Mouse (Mus musculus) induced T-regulatory cell, adult 2 months (primary cell): ENCODE data around the gene Rtn4ip1.

ENCODE experiments used
- DNase-seq: peaks from one replicate; pipeline ENCODE4 v3.0.0-alpha.2; 2012; ENCODE audit warnings: low read depth

The Rtn4ip1 gene

DNA sequence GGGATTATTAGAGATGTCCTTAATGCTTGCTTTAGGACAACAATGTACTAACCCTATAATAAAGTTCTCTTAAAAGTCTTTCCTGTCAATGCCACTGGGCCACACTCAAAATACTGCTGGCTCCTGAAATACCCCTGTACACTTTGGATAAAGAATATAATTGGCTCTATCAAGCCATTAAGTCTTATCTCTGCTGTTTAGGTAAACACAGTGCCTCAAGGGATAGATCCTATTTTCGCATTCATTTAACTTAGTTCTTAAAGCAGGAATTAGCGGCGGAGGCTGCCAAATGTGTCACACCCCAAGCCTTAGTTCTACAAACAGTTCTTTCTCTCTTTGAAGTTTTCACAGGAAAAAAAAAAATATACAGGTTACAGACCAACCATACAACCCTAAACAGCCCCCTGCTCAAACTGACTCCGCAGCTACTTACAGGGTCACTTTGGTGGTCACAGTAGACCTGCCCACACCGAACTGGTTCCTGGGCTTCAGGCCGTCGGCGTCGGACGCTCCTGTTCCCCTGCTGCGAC, 101.5 kb downstream of the Rtn4ip1 start:
- peak; percentile 56 for DNase-seq

DNA sequence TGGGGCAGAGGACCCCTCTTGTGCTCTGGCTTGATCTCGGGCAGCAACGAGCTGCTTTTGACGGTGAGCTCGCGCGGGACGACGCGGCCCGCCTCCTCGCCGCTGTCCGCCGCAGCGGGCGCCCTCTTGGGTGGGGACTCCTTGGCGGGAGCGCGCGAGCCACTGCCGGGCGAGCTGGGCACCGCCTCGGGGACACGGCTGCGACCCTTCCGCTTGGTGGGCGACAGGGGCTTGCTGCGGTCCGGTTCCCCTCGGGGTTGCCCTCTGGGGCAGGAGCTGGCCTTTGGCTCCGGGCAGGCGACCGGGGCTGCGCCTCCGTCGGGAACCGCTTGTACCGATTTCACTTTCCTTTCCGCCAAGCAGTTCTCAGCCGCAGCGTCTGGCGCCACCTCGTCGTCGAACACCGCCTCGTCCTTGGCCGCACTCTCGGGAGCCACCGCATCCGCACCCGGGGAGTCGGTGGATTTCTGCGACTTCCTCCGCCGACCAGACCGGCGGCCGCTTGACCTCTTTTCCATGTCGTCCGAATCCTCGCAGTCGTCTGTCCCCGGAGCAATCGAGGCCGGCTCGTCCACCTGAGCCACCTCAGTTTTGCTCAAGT, 102.0 kb downstream of the Rtn4ip1 start:
- DNase-seq, result peak; percentile 88

DNA sequence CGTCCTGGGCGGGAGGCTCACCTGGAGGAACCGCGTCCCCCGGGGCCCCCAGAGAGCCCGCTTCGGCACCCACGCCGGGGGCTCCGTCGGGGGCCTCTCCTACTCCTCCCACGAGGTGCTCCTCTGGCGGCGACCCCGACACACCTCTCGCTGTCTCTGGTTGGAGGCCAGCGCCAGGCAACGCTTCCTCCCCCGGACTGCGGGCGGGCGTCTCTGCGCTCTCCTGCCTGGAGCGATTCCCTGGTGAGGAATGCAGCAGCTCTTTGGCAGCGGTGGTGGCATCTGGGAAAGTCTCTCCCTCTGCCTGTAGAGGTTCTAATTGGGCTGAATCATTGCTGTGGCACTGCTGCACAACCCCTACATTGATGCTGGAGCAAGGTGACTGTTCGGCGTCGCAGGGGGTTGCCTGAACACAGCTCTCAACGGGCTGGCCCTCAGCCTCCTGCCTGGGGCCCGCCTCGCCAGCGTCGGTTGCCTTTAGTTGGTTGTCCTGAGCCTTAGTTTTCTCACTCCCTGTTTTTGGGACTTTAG, 102.7 kb downstream of the Rtn4ip1 start:
- peak; percentile 51 for DNase-seq

DNA sequence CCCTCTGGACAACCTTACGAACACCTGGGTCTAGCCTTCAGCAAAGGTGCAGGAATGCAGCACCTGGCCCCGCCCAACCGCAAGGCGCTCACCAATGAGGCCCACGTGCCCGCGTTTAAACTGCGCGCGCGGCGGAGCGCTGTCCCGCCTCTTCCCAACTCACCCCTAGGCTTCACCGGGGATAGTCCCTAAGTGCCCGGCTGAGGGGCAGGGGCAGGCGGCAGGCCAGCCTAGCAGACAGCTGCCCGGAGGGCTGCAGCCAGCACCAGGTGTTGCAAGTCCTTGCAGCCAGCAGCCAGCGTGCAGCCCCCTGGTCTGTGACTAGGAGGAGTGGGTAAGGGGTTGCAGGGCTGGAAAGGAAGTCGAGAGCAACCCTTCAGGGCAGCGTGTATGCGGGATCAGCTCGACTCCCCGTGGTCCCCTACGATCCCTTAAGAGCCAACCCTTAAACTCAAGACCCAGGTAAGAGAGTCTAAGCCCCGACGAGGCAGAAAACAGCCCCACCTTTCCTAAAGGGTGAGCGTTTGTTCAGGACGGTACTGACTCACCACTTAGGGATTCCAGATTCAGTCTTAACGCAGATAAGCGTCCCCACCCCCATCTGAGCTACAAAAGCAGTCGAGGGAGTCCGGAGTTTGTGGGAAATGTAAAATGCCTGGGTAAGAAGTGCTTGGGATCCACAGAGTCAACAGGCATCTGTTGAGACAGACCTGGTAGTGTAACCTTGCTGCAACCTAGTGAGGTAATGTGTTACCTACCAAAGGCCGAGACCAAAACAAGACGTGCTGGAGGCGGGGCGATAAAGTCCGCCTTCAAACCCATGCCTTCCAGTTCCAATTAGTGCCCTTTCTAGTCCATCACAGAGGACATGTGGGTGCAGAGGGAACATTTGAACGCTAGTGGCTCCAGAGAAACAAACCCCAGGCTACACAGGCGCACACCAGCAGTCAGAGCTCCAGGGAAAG, 104.4 kb downstream of the Rtn4ip1 start:
- peak; percentile 59 for DNase-seq
